Mouse (Mus musculus) thymus, adult 2 months (tissue): Measurements from ENCODE around the gene Neurod2.

Source experiments
- CTCF ChIP-seq: fragments of 200-500 bp; IDR thresholded peaks from 2 replicates; pipeline ENCODE4 v1.5.1; 2012; ENCODE audit warnings: mild to moderate bottlenecking, control low read depth, low read length, moderate library complexity, borderline replicate concordance; ENCODE audit not compliant: control insufficient read depth, poor library complexity, insufficient read depth; ENCODE audit errors: extremely low read depth
- POLR2A ChIP-seq: fragments of 200-500 bp; IDR thresholded peaks from 2 replicates; pipeline ENCODE4 v1.6.1; 2012; ENCODE audit warnings: mild to moderate bottlenecking, low read length, control low read depth, moderate library complexity; ENCODE audit not compliant: control insufficient read depth, poor library complexity, insufficient read depth; ENCODE audit errors: extremely low read depth

- TF ChIP-seq CTCF = no peak
- TF ChIP-seq POLR2A = no peak
Measured at GRCm38 (mm10) chr11:98329960-98330744, 704 bp upstream of the Neurod2 start.
